Mouse (Mus musculus) forebrain, embryonic 15.5 days (tissue): Measurements from ENCODE around the gene Fmnl2. TPM values are rescaled to one million over a fixed set of nuclear protein-coding genes. Genes with fewer than 3 reads are reported as not detected.

Source experiments
- ATAC-seq: fragments of 200-750 bp; cut with Nextera tagmentation; replicated peaks from 2 replicates; pipeline ENCODE4 v1.8.0; 2017; ENCODE audit warnings: mild to moderate bottlenecking, moderate TSS enrichment, moderate library complexity
- H3K27ac ChIP-seq: fragments of 300-500 bp; sonication (generic); replicated peaks from 2 replicates; pipeline ENCODE4 v1.5.1; 2015; ENCODE audit warnings: mild to moderate bottlenecking, inconsistent platforms
- H3K27me3 ChIP-seq: fragments of 300-500 bp; sonication (generic); 2 replicates; pipeline ENCODE4 v1.6.1; 2015; ENCODE audit warnings: inconsistent platforms
- H3K36me3 ChIP-seq: fragments of 300-500 bp; sonication (generic); 2 replicates; pipeline ENCODE4 v1.6.1; 2015; ENCODE audit warnings: mild to moderate bottlenecking, inconsistent platforms
- H3K4me1 ChIP-seq: fragments of 300-500 bp; sonication (generic); 2 replicates; pipeline ENCODE4 v1.6.1; 2015; ENCODE audit warnings: inconsistent platforms
- H3K4me2 ChIP-seq: fragments of 300-500 bp; sonication (generic); replicated peaks from 2 replicates; pipeline ENCODE4 v1.6.1; 2015; ENCODE audit warnings: mild to moderate bottlenecking, inconsistent platforms
- H3K4me3 ChIP-seq: fragments of 300-500 bp; sonication (generic); 2 replicates; pipeline ENCODE4 v1.5.1; 2015; ENCODE audit warnings: mild to moderate bottlenecking, inconsistent platforms
- H3K9ac ChIP-seq: fragments of 300-500 bp; sonication (generic); replicated peaks from 2 replicates; pipeline ENCODE4 v1.6.1; 2015; ENCODE audit warnings: mild to moderate bottlenecking, inconsistent platforms
- H3K9me3 ChIP-seq: fragments of 300-500 bp; sonication (generic); 2 replicates; pipeline ENCODE4 v1.6.1; 2016; ENCODE audit warnings: inconsistent platforms
- WGBS: fragments of 180-500 bp; shearing (Covaris S2); methylation state at CpG from one replicate; pipeline ENCODE4 v1.1.7; 2015; ENCODE audit warnings: mixed read lengths; 5-methylcytosine and 5-hydroxymethylcytosine counted together
- polyA plus RNA-seq: library from polyadenylated mRNA; unstranded; fragments of >200 nt; fragmentation: Nextera tagmentation; extraction: Ambion mirVana; gene quantifications from 2 replicates; pipeline ENCODE4 v1.2.1, GENCODE M21; 2015

Gene Fmnl2
- polyA plus RNA-seq, 1 experiment from 2014 or later: 18.6 TPM

GRCm38 (mm10) chr2:52999524-52999969, 141.9 kb downstream of the Fmnl2 start:
- no peak overlapping the region; the same call in 1 of the 2 replicates for H3K27ac ChIP-seq
- 10% methylated on average over 3 of the region's 3 CpGs for WGBS
- peak; percentile 57 for ATAC-seq
- H3K4me2 ChIP-seq: no peak overlapping the region
- H3K4me1 ChIP-seq: peaks cover 20% of the 10 kb centered on the region
- H3K9me3 ChIP-seq: no peaks in the 10 kb centered on the region
- no peak overlapping the region for H3K9ac ChIP-seq
- no peaks in the 10 kb centered on the region for H3K36me3 ChIP-seq
- no peak overlapping the region for H3K4me3 ChIP-seq
- no peaks in the 10 kb centered on the region for H3K27me3 ChIP-seq

DNA sequence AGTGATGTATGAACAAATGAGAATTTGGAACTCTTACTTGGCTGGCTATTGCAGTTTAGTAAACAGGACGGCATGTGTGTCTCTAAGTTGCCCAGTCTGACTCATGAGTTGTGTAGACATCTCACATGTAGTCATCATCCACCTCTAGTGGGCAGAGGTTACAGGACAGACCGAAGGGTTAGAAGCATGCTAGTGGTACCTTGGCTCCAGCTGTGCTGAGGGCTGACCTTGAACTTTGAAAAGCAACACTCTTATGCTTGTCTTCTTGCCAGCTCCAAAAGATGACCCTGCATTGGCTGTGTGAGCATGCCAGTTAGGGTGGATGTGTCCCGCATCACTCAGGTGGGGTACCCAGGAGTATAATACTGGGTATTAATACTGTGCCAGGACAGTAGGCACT, 142.8 kb downstream of the Fmnl2 start:
- WGBS: 88% methylated on average over 3 of the region's 3 CpGs
- H3K4me3 ChIP-seq: no peak overlapping the region
- H3K27me3 ChIP-seq: no peaks in the 10 kb centered on the region
- H3K27ac ChIP-seq: no peak overlapping the region
- H3K4me1 ChIP-seq: peaks cover 20% of the 10 kb centered on the region
- H3K9ac ChIP-seq: no peak overlapping the region
- no peaks in the 10 kb centered on the region for H3K9me3 ChIP-seq
- no peak for ATAC-seq
- no peak overlapping the region for H3K4me2 ChIP-seq
- H3K36me3 ChIP-seq: no peaks in the 10 kb centered on the region

GRCm38 (mm10) chr2:53006161-53006560, 148.5 kb downstream of the Fmnl2 start:
- no peak overlapping the region for H3K4me3 ChIP-seq
- peaks cover 25% of the 10 kb centered on the region for H3K4me1 ChIP-seq
- no peaks in the 10 kb centered on the region for H3K27me3 ChIP-seq
- no peaks in the 10 kb centered on the region for H3K36me3 ChIP-seq
- H3K27ac ChIP-seq: no peak overlapping the region
- no peaks in the 10 kb centered on the region for H3K9me3 ChIP-seq
- 44% methylated on average over 7 of the region's 7 CpGs for WGBS
- no peak overlapping the region for H3K4me2 ChIP-seq
- no peak for ATAC-seq
- no peak overlapping the region for H3K9ac ChIP-seq

GRCm38 (mm10) chr2:53007142-53007541, 149.5 kb downstream of the Fmnl2 start:
- H3K4me1 ChIP-seq: peaks cover 26% of the 10 kb centered on the region
- H3K4me3 ChIP-seq: no peak overlapping the region
- no peak overlapping the region for H3K4me2 ChIP-seq
- H3K36me3 ChIP-seq: no peaks in the 10 kb centered on the region
- no peaks in the 10 kb centered on the region for H3K27me3 ChIP-seq
- no peak for ATAC-seq
- no peak overlapping the region for H3K27ac ChIP-seq
- H3K9ac ChIP-seq: no peak overlapping the region
- no peaks in the 10 kb centered on the region for H3K9me3 ChIP-seq
- WGBS: 13% methylated on average over 5 of the region's 5 CpGs

GRCm38 (mm10) chr2:53013051-53013450, 155.4 kb downstream of the Fmnl2 start:
- Histone ChIP-seq H3K27ac (no peak overlapping the region), H3K27me3 (no peaks in the 10 kb centered on the region), H3K9ac (no peak overlapping the region), H3K4me3 (no peak overlapping the region), H3K9me3 (no peaks in the 10 kb centered on the region), H3K4me1 (peaks cover 16% of the 10 kb centered on the region; the same call in 1 of the 2 replicates), H3K4me2 (no peak overlapping the region), H3K36me3 (no peaks in the 10 kb centered on the region)
- 89% methylated on average over 2 of the region's 2 CpGs for WGBS
- ATAC-seq: no peak

DNA sequence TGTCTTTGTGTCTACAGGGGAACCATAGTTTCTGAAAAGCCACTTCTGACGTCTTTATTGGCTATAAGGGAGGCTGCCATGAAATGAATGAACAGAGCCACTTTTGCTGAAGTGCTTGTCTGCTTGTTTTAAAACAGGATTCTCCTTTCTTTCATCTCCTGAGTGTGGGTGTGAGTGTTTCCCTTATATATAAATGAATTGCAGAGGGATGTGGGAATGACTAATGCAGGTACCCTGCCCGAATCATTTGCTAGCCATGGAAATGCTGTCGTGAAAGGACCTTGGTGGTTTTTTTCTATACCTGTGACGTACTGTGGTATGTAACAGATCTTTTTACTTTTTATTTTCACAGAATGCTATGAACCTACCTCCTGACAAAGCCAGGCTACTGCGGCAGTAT, 156.8 kb downstream of the Fmnl2 start:
- no peak overlapping the region for H3K27ac ChIP-seq
- H3K4me2 ChIP-seq: no peak overlapping the region
- no peaks in the 10 kb centered on the region for H3K27me3 ChIP-seq
- peaks cover 9% of the 10 kb centered on the region; the same call in 1 of the 2 replicates for H3K4me1 ChIP-seq
- ATAC-seq: no peak
- no peaks in the 10 kb centered on the region for H3K36me3 ChIP-seq
- H3K9ac ChIP-seq: no peak overlapping the region
- WGBS: 78% methylated on average over 5 of the region's 5 CpGs
- no peaks in the 10 kb centered on the region for H3K9me3 ChIP-seq
- no peak overlapping the region for H3K4me3 ChIP-seq

GRCm38 (mm10) chr2:53022982-53023381, 165.3 kb downstream of the Fmnl2 start:
- no peak for ATAC-seq
- H3K36me3 ChIP-seq: no peaks in the 10 kb centered on the region
- H3K27ac ChIP-seq: no peak overlapping the region
- no peaks in the 10 kb centered on the region for H3K27me3 ChIP-seq
- H3K4me1 ChIP-seq: 0 out of 2 replicates have a peak, but pooled peaks cover 3% of the 10 kb centered on the region
- H3K9me3 ChIP-seq: no peaks in the 10 kb centered on the region
- WGBS: 99% methylated on average over 3 of the region's 3 CpGs
- H3K4me2 ChIP-seq: no peak overlapping the region
- H3K4me3 ChIP-seq: no peak overlapping the region
- no peak overlapping the region for H3K9ac ChIP-seq

DNA sequence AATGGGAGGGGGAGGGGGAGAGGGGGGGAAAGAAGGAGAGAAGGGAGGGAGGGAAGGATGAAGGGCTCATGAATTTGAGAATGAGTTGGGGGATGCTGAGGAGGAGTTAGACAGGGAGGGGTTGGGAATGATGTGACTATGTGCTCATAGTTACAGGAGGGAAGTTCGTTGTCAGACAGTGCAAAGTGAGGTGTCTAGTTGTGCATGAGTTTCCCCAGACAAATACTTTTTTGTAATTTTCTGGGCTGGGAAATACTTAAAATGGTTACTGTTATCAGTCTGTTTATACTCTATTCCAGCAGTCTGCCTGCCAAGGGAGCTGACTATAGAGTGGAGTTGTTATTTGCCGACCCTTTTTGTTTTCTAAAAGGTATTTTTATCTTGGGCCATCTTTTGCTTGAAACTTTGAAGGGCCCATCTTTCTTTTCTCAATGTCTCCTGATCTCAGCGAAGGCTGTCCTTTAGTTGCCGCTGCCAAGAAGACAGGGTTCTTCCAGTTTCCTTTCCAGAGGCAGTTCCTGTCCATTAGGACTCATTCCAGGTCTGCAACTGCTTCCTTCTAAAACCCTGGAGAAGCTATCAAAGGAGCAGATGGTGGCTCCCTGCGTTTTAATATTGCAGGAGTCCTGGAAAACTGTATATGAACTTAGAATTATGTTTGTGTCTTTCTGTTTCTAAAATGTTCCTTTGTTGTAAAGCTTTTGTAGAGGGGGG, 168.6 kb downstream of the Fmnl2 start:
- Histone ChIP-seq H3K9ac (no peak overlapping the region), H3K4me1 (peaks cover 14% of the 10 kb centered on the region), H3K36me3 (no peaks in the 10 kb centered on the region), H3K4me2 (no peak overlapping the region), H3K27ac (peak overlapping the region; percentile 27; the same call in 1 of the 2 replicates), H3K27me3 (no peaks in the 10 kb centered on the region), H3K9me3 (no peaks in the 10 kb centered on the region), H3K4me3 (no peak overlapping the region)
- ATAC-seq: no peak
- 88% methylated on average over 5 of the region's 5 CpGs for WGBS

- Histone ChIP-seq H3K4me2 (no peak overlapping the region), H3K9ac (no peak overlapping the region), H3K36me3 (no peaks in the 10 kb centered on the region), H3K27me3 (no peaks in the 10 kb centered on the region), H3K9me3 (no peaks in the 10 kb centered on the region), H3K4me1 (peaks cover 14% of the 10 kb centered on the region), H3K4me3 (no peak overlapping the region), H3K27ac (no peak overlapping the region)
- 90% methylated on average over 1 of the region's 1 CpGs for WGBS
- no peak for ATAC-seq
These were observed 171.2 kb downstream of the Fmnl2 start for GRCm38 (mm10) chr2:53028868-53029267.

GRCm38 (mm10) chr2:53029716-53030431, 172.2 kb downstream of the Fmnl2 start:
- no peak overlapping the region for H3K4me2 ChIP-seq
- H3K4me3 ChIP-seq: no peak overlapping the region
- no peaks in the 10 kb centered on the region for H3K27me3 ChIP-seq
- H3K9ac ChIP-seq: no peak overlapping the region
- 33% methylated on average over 7 of the region's 7 CpGs for WGBS
- peaks cover 14% of the 10 kb centered on the region for H3K4me1 ChIP-seq
- no peaks in the 10 kb centered on the region for H3K9me3 ChIP-seq
- peak overlapping the region; percentile 70 for H3K27ac ChIP-seq
- no peaks in the 10 kb centered on the region for H3K36me3 ChIP-seq
- ATAC-seq: peak; percentile 71

DNA sequence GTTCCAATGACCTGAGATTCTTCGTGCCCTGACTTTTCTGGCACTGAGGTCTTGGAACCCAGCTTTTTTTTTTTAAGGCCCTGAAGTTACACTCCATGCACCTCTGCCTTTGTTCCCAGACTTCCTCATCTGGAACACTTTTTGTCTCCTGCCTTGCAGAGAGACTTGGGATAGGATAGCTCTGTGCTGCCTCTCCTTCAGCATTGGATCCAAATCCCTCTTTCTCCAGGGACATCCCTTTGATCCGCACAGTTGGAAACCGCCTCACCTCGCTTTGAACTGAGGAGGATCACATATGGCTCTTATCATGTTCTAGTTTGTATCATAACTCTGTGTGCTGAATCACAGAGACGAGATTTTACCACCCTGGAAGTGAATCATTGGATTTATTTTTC, 172.8 kb downstream of the Fmnl2 start:
- ATAC-seq: no peak
- peaks cover 14% of the 10 kb centered on the region for H3K4me1 ChIP-seq
- no peak overlapping the region for H3K9ac ChIP-seq
- no peaks in the 10 kb centered on the region for H3K9me3 ChIP-seq
- no peak overlapping the region for H3K4me2 ChIP-seq
- 71% methylated on average over 5 of the region's 5 CpGs for WGBS
- H3K36me3 ChIP-seq: no peaks in the 10 kb centered on the region
- peak overlapping the region; percentile 70 for H3K27ac ChIP-seq
- no peak overlapping the region for H3K4me3 ChIP-seq
- H3K27me3 ChIP-seq: no peaks in the 10 kb centered on the region

GRCm38 (mm10) chr2:53038253-53038652, 180.6 kb downstream of the Fmnl2 start:
- H3K4me3 ChIP-seq: no peak overlapping the region
- H3K4me1 ChIP-seq: peaks cover 15% of the 10 kb centered on the region
- 0 out of 2 replicates have a peak overlapping the region, but pooled peaks have one; percentile 46 for H3K27ac ChIP-seq
- no peaks in the 10 kb centered on the region for H3K27me3 ChIP-seq
- H3K4me2 ChIP-seq: no peak overlapping the region
- 0 out of 2 replicates have a peak, but pooled peaks have one; percentile 9 for ATAC-seq
- H3K9me3 ChIP-seq: no peaks in the 10 kb centered on the region
- WGBS: 31% methylated on average over 2 of the region's 2 CpGs
- no peak overlapping the region for H3K9ac ChIP-seq
- H3K36me3 ChIP-seq: peaks cover 8% of the 10 kb centered on the region
